Mouse (Mus musculus) liver, embryonic 14.5 days (tissue): ENCODE results near the gene Foxo4. TPM values are rescaled to one million over a fixed set of nuclear protein-coding genes. Genes with fewer than 3 reads are reported as not detected.
A peak's percentile ranks its signal among the peaks of the same experiment; 100 is the strongest.

Experiments used
- ATAC-seq: fragments of 200-750 bp; cut with Nextera tagmentation; 2 replicates; pipeline ENCODE4 v1.8.0; 2017; ENCODE audit warnings: moderate number of reproducible peaks, mild to moderate bottlenecking, moderate library complexity; ENCODE audit not compliant: insufficient read depth
- DNase-seq, 3 experiments: peaks; one replicate each; pipeline ENCODE4 v3.0.0-alpha.2; 2012 to 2013; ENCODE audit warnings: low read depth in 3 of 3, low spot score in 3 of 3
- H3K27ac ChIP-seq: fragments of 300-500 bp; sonication (generic); 2 replicates; pipeline ENCODE4 v1.5.1; 2014; ENCODE audit warnings: moderate library complexity, mild to moderate bottlenecking, control low read depth, inconsistent platforms
- H3K27me3 ChIP-seq: fragments of 300-500 bp; sonication (generic); 2 replicates; pipeline ENCODE4 v1.6.1; 2014; ENCODE audit warnings: mild to moderate bottlenecking, low read length, moderate library complexity; ENCODE audit not compliant: control insufficient read depth, insufficient read depth
- H3K36me3 ChIP-seq: fragments of 300-500 bp; sonication (generic); replicated peaks from 2 replicates; pipeline ENCODE4 v1.6.1; 2014; ENCODE audit warnings: low read depth; ENCODE audit not compliant: control insufficient read depth, insufficient read depth
- H3K4me1 ChIP-seq, 2 experiments: fragments of 200-500 bp in 1 of 2; fragments of 300-500 bp in 1 of 2; sonication (generic) in 1 of 2; replicated peaks; 2 replicates each; pipeline ENCODE4 v1.6.1; 2012 to 2014; ENCODE audit warnings: antibody characterized with exemption in 1 of 2, inconsistent platforms in 1 of 2, low read length in 1 of 2; ENCODE audit not compliant: control insufficient read depth in 2 of 2, insufficient read depth in 2 of 2
- H3K4me2 ChIP-seq: fragments of 300-500 bp; sonication (generic); 2 replicates; pipeline ENCODE4 v1.6.1; 2014; ENCODE audit warnings: low read depth, mild to moderate bottlenecking, control low read depth, moderate library complexity
- H3K4me3 ChIP-seq, 2 experiments: fragments of 200-500 bp in 1 of 2; fragments of 300-500 bp in 1 of 2; sonication (generic) in 1 of 2; 2 replicates each; pipeline ENCODE4 v1.5.1; 2012 to 2014; ENCODE audit warnings: low read depth in 2 of 2, low read length in 2 of 2, mild to moderate bottlenecking in 2 of 2, control low read depth in 1 of 2, inconsistent platforms in 1 of 2, moderate library complexity in 1 of 2; ENCODE audit not compliant: insufficient read depth in 1 of 2
- H3K9ac ChIP-seq: fragments of 300-500 bp; sonication (generic); replicated peaks from 2 replicates; pipeline ENCODE4 v1.6.1; 2014; ENCODE audit warnings: mild to moderate bottlenecking, control low read depth, moderate library complexity
- H3K9me3 ChIP-seq: fragments of 300-500 bp; sonication (generic); 2 replicates; pipeline ENCODE4 v1.6.1; 2016; ENCODE audit warnings: low read length, mixed read lengths; ENCODE audit not compliant: control insufficient read depth
- CTCF ChIP-seq: IDR thresholded peaks from 2 replicates; pipeline ENCODE4 v1.5.1; 2016; ENCODE audit warnings: antibody characterized with exemption, low read depth, control low read depth
- EP300 ChIP-seq: IDR thresholded peaks from 2 replicates; pipeline ENCODE4 v1.6.1; 2016; ENCODE audit warnings: antibody characterized with exemption, low read depth
- WGBS: fragments of 180-500 bp; shearing (Covaris S2); extraction: QIAGEN DNeasy Blood & Tissue Kit; methylation state at CpG from one replicate; pipeline ENCODE4 v1.1.7; 2014; ENCODE audit not compliant: insufficient replicate concordance; 5-methylcytosine and 5-hydroxymethylcytosine counted together
- polyA plus RNA-seq, 2 experiments: library from polyadenylated mRNA; depleted of rRNA in 1 of 2; stranded (reverse) in 1 of 2; unstranded in 1 of 2; fragments of >200 nt; fragmentation: Nextera tagmentation in 1 of 2; extraction: Ambion mirVana in 1 of 2; gene quantifications; 2 replicates each; pipeline versions ENCODE4 v1.2.1 to v1.2.3; 2012 to 2014

Gene Foxo4
- polyA plus RNA-seq, 2 experiments: 1.4 to 10.3 TPM

DNA sequence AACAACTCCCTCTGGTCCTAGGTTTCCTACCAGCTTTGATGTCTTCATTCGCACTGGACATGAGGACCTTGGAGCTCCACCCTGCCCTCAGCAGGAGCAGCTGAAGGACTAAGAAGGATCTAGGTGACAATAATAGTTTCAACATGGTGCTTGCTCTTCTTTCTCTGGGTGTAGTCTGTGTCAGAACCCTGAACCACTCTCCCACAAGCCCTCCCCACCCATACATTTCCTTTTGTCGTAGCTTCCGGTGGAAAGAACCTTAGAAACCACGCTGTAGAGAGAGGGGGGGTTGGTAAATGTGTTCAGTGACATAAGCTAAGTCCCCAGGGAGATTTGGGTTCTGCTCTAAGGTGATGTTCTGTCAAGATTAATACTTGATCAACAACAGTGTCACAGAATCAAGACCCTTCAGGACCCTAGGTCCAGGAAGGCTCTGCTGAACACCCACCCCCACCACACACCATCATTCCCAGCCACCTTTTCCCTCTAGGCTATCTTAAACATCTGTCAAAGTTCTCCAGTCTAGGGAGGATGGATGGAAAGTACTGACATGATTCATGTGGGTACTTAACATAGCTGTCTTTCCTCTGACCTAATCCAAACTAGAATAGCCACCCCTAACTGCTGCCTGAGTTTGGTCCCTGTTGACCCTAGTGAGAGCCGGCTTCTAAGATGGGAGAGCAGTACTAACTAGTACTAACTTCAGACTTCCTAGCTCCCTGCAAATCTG is 13.9 kb downstream of the Foxo4 start, which contains the start of gene Il2rg:
Gene Il2rg, minus strand, starts transcription at position 231 of the 730 bp plus-strand sequence.
- Histone ChIP-seq H3K4me1 (peaks cover 0 to 11% of the 10 kb centered on the region in 2 experiments; a peak in 2 of 4 replicates), H3K9me3 (no peaks in the 10 kb centered on the region), H3K27me3 (no peaks in the 10 kb centered on the region; the same call in 1 of the 2 replicates), H3K27ac (no peak within 1 kb of the TSS), H3K9ac (no peak within 1 kb of the TSS), H3K4me3 (peak within 1 kb of the TSS; percentile 10 to 35; a peak in 2 of 4 replicates), H3K4me2 (peak within 1 kb of the TSS; percentile 19; the same call in 1 of the 2 replicates), H3K36me3 (no peaks in the 10 kb centered on the region)
- DNase-seq: no peak
- 25% methylated on average over 5 of the region's 5 CpGs for WGBS
- no peak for ATAC-seq
- TF ChIP-seq EP300 (no peak), CTCF (no peak)

DNA sequence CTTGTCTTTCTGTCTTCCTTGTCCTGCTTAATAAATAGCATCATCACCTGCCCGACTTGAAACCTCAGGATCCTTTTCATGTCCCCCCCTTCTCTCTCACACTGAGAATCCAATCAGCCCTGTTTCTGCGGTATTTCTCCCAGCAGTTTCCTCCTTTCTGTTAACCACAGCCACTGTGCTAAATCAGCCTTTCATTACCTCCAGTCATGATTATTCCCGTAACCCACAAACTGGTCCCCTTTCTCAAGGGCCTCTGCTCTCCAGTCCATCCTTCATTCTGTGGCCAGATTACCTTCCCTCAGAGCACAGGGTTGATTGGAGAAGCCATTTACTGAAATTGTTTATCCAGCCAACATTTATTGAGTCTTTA is 14.4 kb downstream of the Foxo4 start, which contains the start of gene Gm20489:
Gene Gm20489, minus strand, starts transcription at position 269 of the 370 bp plus-strand sequence.
- no peak within 1 kb of the TSS for H3K27ac ChIP-seq
- ATAC-seq (no peak), DNase-seq (no peak)
- H3K27me3 ChIP-seq: no peaks in the 10 kb centered on the region; the same call in 1 of the 2 replicates
- no peak for TF ChIP-seq EP300
- TF ChIP-seq CTCF: no peak
- peak within 1 kb of the TSS; percentile 19; the same call in 1 of the 2 replicates for H3K4me2 ChIP-seq
- 24% methylated on average over 3 of the region's 3 CpGs for WGBS
- no peaks in the 10 kb centered on the region for H3K9me3 ChIP-seq
- no peaks in the 10 kb centered on the region for H3K36me3 ChIP-seq
- no peak within 1 kb of the TSS for H3K9ac ChIP-seq
- H3K4me3 ChIP-seq: peak within 1 kb of the TSS; percentile 10 to 35; a peak in 2 of 4 replicates
- peaks cover 0 to 15% of the 10 kb centered on the region in 2 experiments; a peak in 2 of 4 replicates for H3K4me1 ChIP-seq

DNA sequence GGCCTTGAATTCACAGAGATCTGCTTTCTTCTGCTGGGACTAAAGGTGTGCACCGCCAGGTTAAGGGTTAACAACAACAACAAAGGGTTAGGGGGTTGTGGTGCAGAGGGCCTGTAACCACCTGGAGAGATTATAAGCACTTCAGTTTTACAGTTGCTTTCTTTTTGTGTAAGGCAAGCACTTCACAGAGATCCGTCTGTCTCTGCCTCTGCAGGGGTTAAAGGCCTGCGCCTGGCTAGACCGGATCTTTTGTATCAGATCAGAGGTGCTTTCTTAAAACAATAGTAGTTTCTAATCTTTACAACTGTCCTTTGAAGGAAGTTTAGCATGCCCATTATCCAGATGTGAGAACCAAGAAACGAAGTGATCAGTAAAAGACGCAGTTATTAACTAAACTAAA is 19.1 kb downstream of the Foxo4 start:
- WGBS: 32% methylated on average over 6 of the region's 6 CpGs
- Histone ChIP-seq H3K27ac (peak overlapping the region; percentile 59), H3K27me3 (no peaks in the 10 kb centered on the region; the same call in 1 of the 2 replicates), H3K36me3 (peaks cover 14% of the 10 kb centered on the region), H3K4me1 (peaks cover 0 to 13% of the 10 kb centered on the region in 2 experiments; a peak in 3 of 4 replicates), H3K9me3 (no peaks in the 10 kb centered on the region), H3K4me3 (peak overlapping the region; percentile 51 to 72), H3K4me2 (peak overlapping the region; percentile 64), H3K9ac (peak overlapping the region; percentile 69)
- TF ChIP-seq CTCF: no peak
- no peak for TF ChIP-seq EP300
- no peak for DNase-seq
- ATAC-seq: no peak

DNA sequence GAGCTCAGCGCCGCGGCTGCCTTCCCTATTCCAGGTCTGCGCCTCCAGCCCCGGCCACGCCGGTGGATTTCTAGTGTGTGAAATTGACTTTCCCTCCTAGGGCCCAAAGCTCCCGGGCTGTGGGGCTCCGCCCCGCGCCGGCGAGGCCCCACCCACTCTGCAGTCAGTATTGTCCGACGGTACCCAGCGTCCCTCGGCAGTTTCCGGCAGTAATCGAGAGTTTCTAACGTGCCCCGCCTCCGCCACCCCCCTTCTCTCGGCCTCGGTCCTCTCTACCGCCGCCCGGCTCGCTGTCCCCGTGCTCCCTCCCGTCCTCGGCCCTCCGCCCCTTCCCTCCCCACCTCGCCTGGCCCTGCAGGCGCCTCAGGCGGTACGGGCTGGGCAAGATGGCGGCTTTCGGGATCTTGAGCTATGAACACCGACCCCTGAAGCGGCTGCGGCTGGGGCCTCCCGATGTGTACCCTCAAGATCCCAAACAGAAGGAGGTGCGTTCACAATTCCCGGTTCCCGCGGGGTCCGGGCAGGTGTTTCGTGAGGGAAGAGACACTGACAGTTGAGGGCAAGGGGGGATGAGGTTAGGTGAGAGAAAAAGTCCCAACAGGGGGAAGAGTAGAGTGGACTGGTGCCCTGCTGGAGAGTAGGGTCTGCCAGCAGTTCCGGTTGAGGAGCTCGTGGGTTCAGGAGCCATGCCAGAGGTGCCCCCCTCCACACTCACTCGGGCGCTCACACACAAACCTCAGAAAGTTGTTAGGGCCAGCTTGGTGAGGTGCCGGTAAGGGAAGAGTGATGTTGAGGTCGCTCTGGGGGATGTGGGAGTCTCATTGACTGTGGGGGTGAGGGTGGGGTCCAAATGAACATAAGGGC is 19.8 kb downstream of the Foxo4 start, which contains the start of gene Med12:
Gene Med12, plus strand, starts transcription at position 156 of the 864 bp plus-strand sequence.
- ATAC-seq (peak; percentile 95), DNase-seq (peak; percentile 85 to 86 (median 85))
- H3K4me3 ChIP-seq: peak within 1 kb of the TSS; percentile 72 to 92
- H3K4me2 ChIP-seq: peak within 1 kb of the TSS; percentile 71
- TF ChIP-seq CTCF: no peak
- peaks cover 21% of the 10 kb centered on the region for H3K36me3 ChIP-seq
- peaks cover 0 to 13% of the 10 kb centered on the region in 2 experiments; a peak in 3 of 4 replicates for H3K4me1 ChIP-seq
- WGBS: 15% methylated on average over 52 of the region's 54 CpGs
- H3K27ac ChIP-seq: peak within 1 kb of the TSS; percentile 62
- peak within 1 kb of the TSS; percentile 90 for H3K9ac ChIP-seq
- no peaks in the 10 kb centered on the region for H3K27me3 ChIP-seq
- no peaks in the 10 kb centered on the region for H3K9me3 ChIP-seq
